ENCODE assay signal across 8 mouse cellular contexts in genomic region chr1:161170651-161171050, GRCm38 (mm10). TPM values are rescaled to one million over a fixed set of nuclear protein-coding genes. Genes with fewer than 3 reads are reported as not detected.
DNase-seq lines count a peak whose midpoint lies in the region; ATAC-seq and TF ChIP-seq lines count a peak whose summit lies in the region.

No protein-coding gene starts in this region.

- ATAC-seq in heart, embryonic 14.5 days (ENCODE audit: insufficient number of reproducible peaks, insufficient read depth, low FRiP score, low read depth) = peak; percentile 66; the same call in 1 of the 2 replicates
- peak; percentile 87 for ATAC-seq in liver, embryonic 11.5 days (replicated peaks; ENCODE audit: low FRiP score)

- peak overlapping the region; percentile 43 for H3K4me3 ChIP-seq in erythroblast, embryonic 14.5 days (replicated peaks)
- H3K4me3 ChIP-seq in heart, embryonic 14.5 days (ENCODE audit: control insufficient read depth in 1 of 2, insufficient read depth in 1 of 2, low read depth in 1 of 2, low read length in 2 of 2) = peak overlapping the region; percentile 57 to 71
- peak overlapping the region; percentile 57 for H3K4me3 ChIP-seq in liver, embryonic 11.5 days (ENCODE audit: low read depth, low read length)

- peaks cover 82% of the 10 kb centered on the region for H3K27me3 ChIP-seq in erythroblast, embryonic 14.5 days (ENCODE audit: control insufficient read depth)
- H3K27me3 ChIP-seq in heart, embryonic 14.5 days (ENCODE audit: control insufficient read depth, insufficient read depth, low read length) = peaks cover 30% of the 10 kb centered on the region
- H3K27me3 ChIP-seq in liver, embryonic 11.5 days (replicated peaks; ENCODE audit: control insufficient read depth, insufficient read depth, low read length) = peaks cover 49% of the 10 kb centered on the region

- peaks cover 5% of the 10 kb centered on the region; the same call in 1 of the 2 replicates for H3K4me1 ChIP-seq in erythroblast, embryonic 14.5 days (ENCODE audit: control insufficient read depth)
- H3K4me1 ChIP-seq in heart, embryonic 14.5 days (ENCODE audit: control insufficient read depth in 2 of 2, insufficient read depth in 2 of 2, low read length in 2 of 2) = no peaks in the 10 kb centered on the region
- H3K4me1 ChIP-seq in liver, embryonic 11.5 days (replicated peaks; ENCODE audit: control insufficient read depth, insufficient read depth, low read length) = no peaks in the 10 kb centered on the region

- peak overlapping the region; percentile 72 for H3K4me2 ChIP-seq in heart, embryonic 14.5 days (ENCODE audit: low read length)
- H3K4me2 ChIP-seq in liver, embryonic 11.5 days = peak overlapping the region; percentile 78

- no peaks in the 10 kb centered on the region for H3K36me3 ChIP-seq in erythroblast, embryonic 14.5 days (ENCODE audit: control insufficient read depth)
- no peaks in the 10 kb centered on the region for H3K36me3 ChIP-seq in heart, embryonic 14.5 days (ENCODE audit: control insufficient read depth, insufficient read depth, low read length)
- H3K36me3 ChIP-seq in liver, embryonic 11.5 days (ENCODE audit: control insufficient read depth, insufficient read depth, low read length) = no peaks in the 10 kb centered on the region

- WGBS in heart, embryonic 14.5 days = 2% methylated on average over 40 of the region's 40 CpGs
- WGBS in liver, embryonic 11.5 days = 2% methylated on average over 40 of the region's 40 CpGs

- TF ChIP-seq POLR2A in brain, embryonic 14.5 days (IDR thresholded peaks at IDR 0.05; ENCODE audit: borderline replicate concordance, extremely low read depth, insufficient read depth, insufficient read length, poor library complexity, severe bottlenecking) = no peak

- no peaks in the 10 kb centered on the region for H3K9me3 ChIP-seq in erythroblast, embryonic 14.5 days (ENCODE audit: control insufficient read depth, low read length)
- no peaks in the 10 kb centered on the region for H3K9me3 ChIP-seq in heart, embryonic 14.5 days (ENCODE audit: control insufficient read depth, low read length)
- no peaks in the 10 kb centered on the region for H3K9me3 ChIP-seq in liver, embryonic 11.5 days (ENCODE audit: control insufficient read depth, low read length)

- peak overlapping the region; percentile 66; the same call in 1 of the 2 replicates for H3K9ac ChIP-seq in heart, embryonic 14.5 days (ENCODE audit: low read length)
- peak overlapping the region; percentile 47; the same call in 1 of the 2 replicates for H3K9ac ChIP-seq in liver, embryonic 11.5 days (ENCODE audit: low read depth, low read length)

- TF ChIP-seq CTCF in brain, embryonic 14.5 days (IDR thresholded peaks at IDR 0.05; ENCODE audit: borderline replicate concordance, extremely low read depth, insufficient read depth, insufficient read length) = peak; percentile 58; the same call in 1 of the 2 replicates

- DNase-seq in CD4-positive helper T cell, adult 2 months (ENCODE audit: low read depth, low spot score) = peak; percentile 78
- peak; percentile 88 for DNase-seq in brain, embryonic 14.5 days (ENCODE audit: low read depth)
- DNase-seq in kidney, postnatal 10 days = peak; percentile 86
- peak; percentile 81 for DNase-seq in liver, embryonic 11.5 days (ENCODE audit: low spot score)
- peak; percentile 81 for DNase-seq in naive thymus-derived CD4-positive, alpha-beta T cell, adult 2 months (ENCODE audit: low read depth)
- DNase-seq in spleen, postnatal 4 days (ENCODE audit: low spot score in 2 of 2) = peak; percentile 76 to 89

- H3K27ac ChIP-seq in heart, embryonic 14.5 days (replicated peaks in 1 of 2; ENCODE audit: control insufficient read depth in 1 of 2, insufficient read depth in 1 of 2, low read depth in 2 of 2, low read length in 2 of 2) = no peak overlapping the region
- no peak overlapping the region for H3K27ac ChIP-seq in liver, embryonic 11.5 days (ENCODE audit: low read depth, low read length)

RNA-seq across cellular contexts. Expression of gene Tex50, which starts 11.5 kb away (rescaled TPM):
- not detected in 2 replicates for polyA plus RNA-seq in brain, embryonic 14.5 days (2012; rRNA removed)
- not detected in 2 replicates for polyA plus RNA-seq in erythroblast, embryonic 14.5 days (2012)
- polyA plus RNA-seq in heart, embryonic 14.5 days (2014; fragmentation: Nextera tagmentation; extraction: Ambion mirVana) = 0.22 and 0.28 TPM in 2 replicates
- not detected in 2 replicates for polyA plus RNA-seq in liver, embryonic 11.5 days (2014; fragmentation: Nextera tagmentation; extraction: Ambion mirVana)

RNA-seq across cellular contexts. Expression of gene Ankrd45, which starts 28.2 kb away (rescaled TPM):
- polyA plus RNA-seq in brain, embryonic 14.5 days (2012; rRNA removed) = 15.8 and 15.9 TPM in 2 replicates
- polyA plus RNA-seq in erythroblast, embryonic 14.5 days (2012) = not detected in 2 replicates
- polyA plus RNA-seq in heart, embryonic 14.5 days (2014; fragmentation: Nextera tagmentation; extraction: Ambion mirVana) = 4.0 and 4.9 TPM in 2 replicates
- polyA plus RNA-seq in liver, embryonic 11.5 days (2014; fragmentation: Nextera tagmentation; extraction: Ambion mirVana) = 0.53 and 0.74 TPM in 2 replicates

RNA-seq across cellular contexts. Expression of gene Klhl20, which starts 39.3 kb away (rescaled TPM):
- 19.0 and 20.3 TPM in 2 replicates for polyA plus RNA-seq in brain, embryonic 14.5 days (2012; rRNA removed)
- polyA plus RNA-seq in erythroblast, embryonic 14.5 days (2012) = 0.02 and 0.03 TPM in 2 replicates
- 13.0 and 13.9 TPM in 2 replicates for polyA plus RNA-seq in heart, embryonic 14.5 days (2014; fragmentation: Nextera tagmentation; extraction: Ambion mirVana)
- polyA plus RNA-seq in liver, embryonic 11.5 days (2014; fragmentation: Nextera tagmentation; extraction: Ambion mirVana) = 14.6 and 16.0 TPM in 2 replicates

Comparison
In these comparisons a context has a peak if more than half of its experiments do, and no peak if none do; other contexts are left out.
1. RNA of gene Klhl20, which starts 39.3 kb away (polyA plus RNA-seq): 19.0 to 20.3 TPM in brain, embryonic 14.5 days, 14.6 to 16.0 TPM in liver, embryonic 11.5 days and 13.0 to 13.9 TPM in heart, embryonic 14.5 days; 0.02 to 0.03 TPM in erythroblast, embryonic 14.5 days; every median in the first group is over 10 times any median in the second.
2. Peak in every context shown above with its lines, with median percentiles within 50 percentile points of each other: DNase-seq and H3K4me3 ChIP-seq.